Mouse (Mus musculus) neutrophil, adult 5-6 weeks (primary cell): ENCODE measurements at regions not wholly inside any gene's neighbourhood (a gene's known extent, or its start where the extent isn't known, plus 50 kb on each side); places are given as distances from the start of the nearest gene placed in this dataset.

ENCODE experiments used
- ATAC-seq: fragments of 151-379, 151-347 bp; 2 replicates; pipeline ENCODE4 v1.8.0; 2017; ENCODE audit warnings: mild to moderate bottlenecking, moderate TSS enrichment; ENCODE audit not compliant: insufficient number of reproducible peaks, poor library complexity, low FRiP score, severe bottlenecking; ENCODE audit errors: extremely low read depth

DNA sequence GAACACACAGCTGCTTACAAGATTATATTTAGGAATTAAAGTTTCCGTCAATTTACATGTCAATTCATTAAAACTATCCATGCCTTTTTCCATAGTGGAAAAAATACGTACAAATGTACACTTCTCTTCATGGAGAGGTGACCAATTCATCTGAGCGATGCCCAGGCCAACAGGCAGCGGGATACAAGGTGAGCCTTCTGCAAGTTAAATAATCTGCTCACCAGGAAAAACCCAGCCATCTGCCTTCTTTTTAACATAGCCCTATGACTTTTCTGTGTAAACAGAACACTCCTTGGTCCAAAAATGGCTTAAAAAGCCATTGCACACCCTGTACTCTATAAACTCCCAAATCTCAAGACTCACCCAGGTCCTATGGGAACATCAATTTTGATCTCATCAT, 51.5 kb upstream of the Cypt12 start:
- no peak for ATAC-seq
